Mouse (Mus musculus): Measurements from ENCODE around the gene Scn7a.

DNA sequence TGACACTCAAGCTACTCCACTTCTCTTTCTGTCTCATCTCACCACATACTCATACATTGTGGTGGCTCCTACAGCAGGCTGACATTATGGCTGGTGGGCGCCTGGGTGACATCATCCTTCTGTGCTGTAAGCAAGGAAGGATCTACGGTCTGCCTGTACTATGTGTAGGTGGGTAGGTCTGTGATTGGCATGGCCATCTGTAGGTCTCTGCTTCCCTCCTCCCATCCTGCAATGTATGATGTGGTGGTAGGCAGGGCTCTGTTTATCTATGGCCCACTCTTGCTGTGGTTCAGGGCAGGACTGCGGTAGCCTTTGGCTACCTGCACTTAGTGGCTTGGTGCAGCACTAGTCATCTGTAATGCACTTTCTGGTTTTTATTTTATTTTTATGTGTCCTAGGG is 128.3 kb downstream of the Scn7a start:
- TF ChIP-seq POLR2A (IDR thresholded peaks at IDR 0.05; ENCODE audit: insufficient read length, low read depth), result no peak
- no peak for TF ChIP-seq POLR2AphosphoS2 (IDR thresholded peaks at IDR 0.05; ENCODE audit: insufficient read length, low read depth)
- TF ChIP-seq TCF12 (IDR thresholded peaks at IDR 0.05; ENCODE audit: insufficient read depth, poor library complexity, severe bottlenecking), result no peak
- TF ChIP-seq USF1 (IDR thresholded peaks at IDR 0.05; ENCODE audit: low read depth), result no peak
- no peak for TF ChIP-seq E2F4 (IDR thresholded peaks at IDR 0.05; ENCODE audit: insufficient read depth)
- no peak for TF ChIP-seq MAX (IDR thresholded peaks at IDR 0.05; ENCODE audit: low read depth)
- TF ChIP-seq MYOD1 (IDR thresholded peaks at IDR 0.05; ENCODE audit: control insufficient read depth in 1 of 3, insufficient read length in 2 of 3, low read depth in 2 of 3), result peak in 2 of 3 experiments; percentile 97 to 98
- TF ChIP-seq REST (IDR thresholded peaks at IDR 0.05; ENCODE audit: insufficient read depth, insufficient read length), result no peak
- TF ChIP-seq TCF3 (IDR thresholded peaks at IDR 0.05; ENCODE audit: insufficient read length, low read depth), result peak; percentile 34
- no peak for TF ChIP-seq MYOG (IDR thresholded peaks at IDR 0.05; ENCODE audit: control insufficient read depth in 1 of 3, insufficient read depth in 1 of 3, insufficient read length in 2 of 3, low read depth in 2 of 3)
- no peak for TF ChIP-seq CEBPB (IDR thresholded peaks at IDR 0.05; ENCODE audit: insufficient read depth, poor library complexity, severe bottlenecking)
- TF ChIP-seq SRF (IDR thresholded peaks at IDR 0.05; ENCODE audit: control insufficient read depth, insufficient read length, low read depth), result no peak
